Mouse (Mus musculus) intestine, embryonic 14.5 days (tissue): ENCODE measurements at regions not wholly inside any gene's neighbourhood (a gene's known extent, or its start where the extent isn't known, plus 50 kb on each side); places are given as distances from the start of the nearest gene placed in this dataset.

Experiments
- ATAC-seq: fragments of 200-750 bp; cut with Nextera tagmentation; replicated peaks from 2 replicates; pipeline ENCODE4 v1.8.0; 2017; ENCODE audit warnings: low read depth, moderate number of reproducible peaks, moderate TSS enrichment, moderate library complexity; ENCODE audit not compliant: low FRiP score, low TSS enrichment
- DNase-seq: peaks from one replicate; pipeline ENCODE4 v3.0.0-alpha.2; 2018; ENCODE audit warnings: low spot score
- H3K27ac ChIP-seq: fragments of 300-500 bp; sonication (generic); 2 replicates; pipeline ENCODE4 v1.5.1; 2014; ENCODE audit warnings: low read depth, mild to moderate bottlenecking, control low read depth
- H3K27me3 ChIP-seq: fragments of 300-500 bp; sonication (generic); replicated peaks from 2 replicates; pipeline ENCODE4 v1.6.1; 2014; ENCODE audit warnings: low read length, control low read depth; ENCODE audit not compliant: control insufficient read depth, insufficient read depth
- H3K36me3 ChIP-seq: fragments of 300-500 bp; sonication (generic); 2 replicates; pipeline ENCODE4 v1.6.1; 2014; ENCODE audit warnings: low read length, control low read depth; ENCODE audit not compliant: control insufficient read depth, insufficient read depth
- H3K4me1 ChIP-seq: fragments of 300-500 bp; sonication (generic); replicated peaks from 2 replicates; pipeline ENCODE4 v1.6.1; 2014; ENCODE audit warnings: low read length, control low read depth, mixed read lengths; ENCODE audit not compliant: control insufficient read depth, insufficient read depth
- H3K4me2 ChIP-seq: fragments of 300-500 bp; sonication (generic); 2 replicates; pipeline ENCODE4 v1.6.1; 2014; ENCODE audit warnings: low read length
- H3K4me3 ChIP-seq: fragments of 300-500 bp; sonication (generic); 2 replicates; pipeline ENCODE4 v1.5.1; 2014; ENCODE audit warnings: low read depth, low read length, control low read depth, mixed read lengths
- H3K9ac ChIP-seq: fragments of 300-500 bp; sonication (generic); 2 replicates; pipeline ENCODE4 v1.6.1; 2014; ENCODE audit warnings: mild to moderate bottlenecking, low read length
- H3K9me3 ChIP-seq: fragments of 300-500 bp; sonication (generic); 2 replicates; pipeline ENCODE4 v1.6.1; 2016; ENCODE audit warnings: low read length, control low read depth; ENCODE audit not compliant: control insufficient read depth
- WGBS: fragments of 180-500 bp; shearing (Covaris S2); extraction: QIAGEN DNeasy Blood & Tissue Kit; methylation state at CpG from one replicate; pipeline ENCODE4 v1.1.7; 2014; 5-methylcytosine and 5-hydroxymethylcytosine counted together

GRCm38 (mm10) chr2:71651662-71652061, 93.8 kb upstream of the Itga6 start:
- Histone ChIP-seq H3K27me3 (no peaks in the 10 kb centered on the region), H3K9me3 (no peaks in the 10 kb centered on the region), H3K9ac (no peak overlapping the region), H3K4me3 (no peak overlapping the region), H3K4me1 (peaks cover 15% of the 10 kb centered on the region; the same call in 1 of the 2 replicates), H3K36me3 (no peaks in the 10 kb centered on the region), H3K27ac (no peak overlapping the region), H3K4me2 (no peak overlapping the region)
- 25% methylated on average over 2 of the region's 2 CpGs for WGBS
- DNase-seq, result no peak
- no peak for ATAC-seq

- no peak for ATAC-seq
- Histone ChIP-seq H3K9ac (no peak overlapping the region), H3K4me3 (no peak overlapping the region), H3K4me2 (no peak overlapping the region), H3K27me3 (no peaks in the 10 kb centered on the region), H3K4me1 (peaks cover 15% of the 10 kb centered on the region; the same call in 1 of the 2 replicates), H3K9me3 (no peaks in the 10 kb centered on the region), H3K27ac (no peak overlapping the region), H3K36me3 (no peaks in the 10 kb centered on the region)
- DNase-seq, result no peak
- 13% methylated on average over 9 of the region's 9 CpGs for WGBS
Observed at GRCm38 (mm10) chr2:71652261-71652801, 93.1 kb upstream of the Itga6 start.

GRCm38 (mm10) chr2:71654817-71655503, 90.5 kb upstream of the Itga6 start:
- DNase-seq, result no peak
- Histone ChIP-seq H3K9me3 (no peaks in the 10 kb centered on the region), H3K9ac (no peak overlapping the region), H3K36me3 (no peaks in the 10 kb centered on the region), H3K4me3 (no peak overlapping the region), H3K27ac (no peak overlapping the region), H3K4me1 (peaks cover 15% of the 10 kb centered on the region; the same call in 1 of the 2 replicates), H3K27me3 (no peaks in the 10 kb centered on the region), H3K4me2 (0 out of 2 replicates have a peak overlapping the region, but pooled peaks have one; percentile 60)
- 32% methylated on average over 8 of the region's 8 CpGs for WGBS
- ATAC-seq, result no peak

- Histone ChIP-seq H3K9me3 (no peaks in the 10 kb centered on the region), H3K9ac (peak overlapping the region; percentile 39), H3K4me3 (peak overlapping the region; percentile 31), H3K27me3 (no peaks in the 10 kb centered on the region), H3K4me2 (peak overlapping the region; percentile 60), H3K36me3 (no peaks in the 10 kb centered on the region), H3K27ac (no peak overlapping the region), H3K4me1 (peaks cover 15% of the 10 kb centered on the region; the same call in 1 of the 2 replicates)
- ATAC-seq, result 0 out of 2 replicates have a peak, but pooled peaks have one; percentile 53
- WGBS, result 5% methylated on average over 18 of the region's 19 CpGs
- DNase-seq, result peak; percentile 77
Observed at GRCm38 (mm10) chr2:71655504-71656390, 89.7 kb upstream of the Itga6 start.

- DNase-seq, result no peak
- Histone ChIP-seq H3K27me3 (no peaks in the 10 kb centered on the region), H3K9me3 (no peaks in the 10 kb centered on the region), H3K4me1 (peaks cover 15% of the 10 kb centered on the region; the same call in 1 of the 2 replicates), H3K9ac (no peak overlapping the region), H3K36me3 (no peaks in the 10 kb centered on the region), H3K4me2 (no peak overlapping the region), H3K4me3 (no peak overlapping the region), H3K27ac (no peak overlapping the region)
- ATAC-seq, result no peak
- WGBS, result 62% methylated on average over 8 of the region's 8 CpGs
Observed at GRCm38 (mm10) chr2:71656611-71657244, 88.7 kb upstream of the Itga6 start.

GRCm38 (mm10) chr2:71661438-71661837, 84.0 kb upstream of the Itga6 start:
- DNase-seq, result no peak
- Histone ChIP-seq H3K9me3 (no peaks in the 10 kb centered on the region), H3K36me3 (no peaks in the 10 kb centered on the region), H3K4me3 (no peak overlapping the region), H3K4me2 (no peak overlapping the region), H3K27ac (no peak overlapping the region), H3K4me1 (no peaks in the 10 kb centered on the region), H3K9ac (no peak overlapping the region), H3K27me3 (no peaks in the 10 kb centered on the region)
- no peak for ATAC-seq

- ATAC-seq (no peak), DNase-seq (no peak)
- no peaks in the 10 kb centered on the region for H3K9me3 ChIP-seq
- no peak overlapping the region for H3K9ac ChIP-seq
- H3K4me3 ChIP-seq, result no peak overlapping the region
- 88% methylated on average over 5 of the region's 5 CpGs for WGBS
- no peaks in the 10 kb centered on the region for H3K27me3 ChIP-seq
- no peak overlapping the region for H3K27ac ChIP-seq
- no peaks in the 10 kb centered on the region for H3K36me3 ChIP-seq
- no peak overlapping the region for H3K4me2 ChIP-seq
- H3K4me1 ChIP-seq, result no peaks in the 10 kb centered on the region
Observed at GRCm38 (mm10) chr2:71661986-71662385, 83.4 kb upstream of the Itga6 start.

- Histone ChIP-seq H3K4me1 (no peaks in the 10 kb centered on the region), H3K27ac (no peak overlapping the region), H3K9me3 (no peaks in the 10 kb centered on the region), H3K27me3 (no peaks in the 10 kb centered on the region), H3K4me2 (no peak overlapping the region), H3K36me3 (no peaks in the 10 kb centered on the region), H3K4me3 (no peak overlapping the region), H3K9ac (no peak overlapping the region)
- DNase-seq (no peak), ATAC-seq (no peak)
- WGBS, result 85% methylated on average over 8 of the region's 8 CpGs
Observed at GRCm38 (mm10) chr2:71663453-71663852, 82.0 kb upstream of the Itga6 start.
